Mouse (Mus musculus) small intestine, adult 2 months (tissue): ENCODE measurements around the gene Mum1.

ENCODE experiments used
- CTCF ChIP-seq: fragments of 200-500 bp; IDR thresholded peaks from 2 replicates; pipeline ENCODE4 v1.5.1; 2012; ENCODE audit warnings: low read depth, mild to moderate bottlenecking, control low read depth, inconsistent platforms, low read length, moderate library complexity, mixed read lengths; ENCODE audit not compliant: insufficient replicate concordance, insufficient read length; ENCODE audit errors: extremely low read depth
- POLR2A ChIP-seq: fragments of 200-500 bp; IDR thresholded peaks from 2 replicates; pipeline ENCODE4 v1.6.1; 2012; ENCODE audit warnings: low read depth, mild to moderate bottlenecking, control low read depth, inconsistent platforms, low read length, moderate library complexity

DNA sequence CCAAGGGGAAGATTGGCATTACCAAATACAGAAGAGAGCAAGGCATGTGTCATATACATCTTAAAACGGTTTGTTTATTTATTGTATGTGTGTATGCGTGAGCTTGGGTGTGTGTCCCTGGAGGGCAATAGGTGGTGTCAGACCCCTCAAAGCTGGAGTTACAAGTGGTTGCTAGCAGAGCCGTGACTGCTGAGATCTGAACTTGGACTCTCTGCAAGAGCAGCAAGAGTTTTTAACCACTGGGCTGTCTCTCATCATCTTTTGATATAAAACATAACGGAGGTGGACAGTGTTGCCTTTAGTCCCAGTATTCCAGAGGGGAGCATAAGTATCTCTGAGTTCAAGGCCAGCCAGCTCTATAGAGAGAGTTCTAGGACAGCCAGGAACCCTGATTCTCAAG lies 18.0 kb upstream of the Mum1 start:
- TF ChIP-seq CTCF (no peak), POLR2A (no peak)
